Mouse (Mus musculus) heart, postnatal 0 days (tissue): ENCODE measurements around the gene Lrrc66. TPM values are rescaled to one million over a fixed set of nuclear protein-coding genes. Genes with fewer than 3 reads are reported as not detected.

Experiments used
- ATAC-seq: fragments of 200-750 bp; cut with Nextera tagmentation; 2 replicates; pipeline ENCODE4 v1.8.0; 2017; ENCODE audit warnings: low read depth, moderate number of reproducible peaks, moderate library complexity; ENCODE audit not compliant: insufficient read depth
- DNase-seq: peaks from one replicate; pipeline ENCODE4 v3.0.0-alpha.2; 2016; ENCODE audit warnings: low spot score
- H3K27ac ChIP-seq: fragments of 300-500 bp; sonication (generic); 2 replicates; pipeline ENCODE4 v1.5.1; 2014; ENCODE audit warnings: low read depth, mild to moderate bottlenecking
- H3K27me3 ChIP-seq: fragments of 300-500 bp; sonication (generic); 2 replicates; pipeline ENCODE4 v1.6.1; 2014; ENCODE audit warnings: low read length, mixed read lengths; ENCODE audit not compliant: control insufficient read depth, insufficient read depth
- H3K36me3 ChIP-seq: fragments of 300-500 bp; sonication (generic); replicated peaks from 2 replicates; pipeline ENCODE4 v1.6.1; 2014; ENCODE audit warnings: low read length, mixed read lengths; ENCODE audit not compliant: control insufficient read depth, insufficient read depth
- H3K4me1 ChIP-seq: fragments of 300-500 bp; sonication (generic); 2 replicates; pipeline ENCODE4 v1.6.1; 2014; ENCODE audit warnings: antibody characterized with exemption; ENCODE audit not compliant: control insufficient read depth, insufficient read depth
- H3K4me2 ChIP-seq: fragments of 300-500 bp; sonication (generic); 2 replicates; pipeline ENCODE4 v1.6.1; 2014; ENCODE audit warnings: low read depth, mild to moderate bottlenecking, low read length, moderate library complexity
- H3K4me3 ChIP-seq: fragments of 300-500 bp; sonication (generic); 2 replicates; pipeline ENCODE4 v1.5.1; 2014; ENCODE audit warnings: low read depth, low read length
- H3K9ac ChIP-seq: fragments of 300-500 bp; sonication (generic); replicated peaks from 2 replicates; pipeline ENCODE4 v1.6.1; 2014; ENCODE audit warnings: low read depth, low read length, mixed read lengths
- H3K9me3 ChIP-seq: fragments of 300-500 bp; sonication (generic); replicated peaks from 2 replicates; pipeline ENCODE4 v1.6.1; 2016; ENCODE audit warnings: low read length; ENCODE audit not compliant: control insufficient read depth
- CTCF ChIP-seq: IDR thresholded peaks from 2 replicates; pipeline ENCODE4 v1.5.1; 2016; ENCODE audit warnings: antibody characterized with exemption, control low read depth, low read depth
- EP300 ChIP-seq: IDR thresholded peaks from 2 replicates; pipeline ENCODE4 v1.6.1; 2016; ENCODE audit warnings: antibody characterized with exemption, low read depth
- WGBS: fragments of 180-500 bp; shearing (Covaris S2); extraction: QIAGEN DNeasy Blood & Tissue Kit; methylation state at CpG from one replicate; pipeline ENCODE4 v1.1.7; 2014; 5-methylcytosine and 5-hydroxymethylcytosine counted together
- polyA plus RNA-seq: library from polyadenylated mRNA; unstranded; fragments of >200 nt; fragmentation: Nextera tagmentation; extraction: Ambion mirVana; gene quantifications from 2 replicates; pipeline ENCODE4 v1.2.1, GENCODE M21; 2015
- total RNA-seq: library from RNA; depleted of rRNA; stranded (reverse); fragments of >200 nt; gene quantifications from 2 replicates; pipeline ENCODE4 v1.2.3, GENCODE M21; 2014; ENCODE audit warnings: low replicate concordance

Gene Lrrc66
- total and polyA plus RNA-seq, 2 experiments from 2014 or later: 0.07 TPM; not detected in 1

- H3K4me2 ChIP-seq: no peak overlapping the region
- H3K27me3 ChIP-seq: no peaks in the 10 kb centered on the region
- H3K4me3 ChIP-seq: no peak overlapping the region
- no peak overlapping the region for H3K27ac ChIP-seq
- no peak for ATAC-seq
- no peak overlapping the region for H3K9ac ChIP-seq
- no peaks in the 10 kb centered on the region; the same call in 1 of the 2 replicates for H3K4me1 ChIP-seq
- no peaks in the 10 kb centered on the region for H3K9me3 ChIP-seq
- 65% methylated on average over 3 of the region's 3 CpGs for WGBS
- no peaks in the 10 kb centered on the region for H3K36me3 ChIP-seq
- no peak for DNase-seq
- TF ChIP-seq EP300: no peak
- no peak for TF ChIP-seq CTCF
These were observed 54.2 kb downstream of the Lrrc66 start for GRCm38 (mm10) chr5:73578131-73578530.

GRCm38 (mm10) chr5:73576708-73577107 is 55.6 kb downstream of the Lrrc66 start:
- Histone ChIP-seq H3K4me2 (no peak overlapping the region), H3K9ac (no peak overlapping the region), H3K36me3 (no peaks in the 10 kb centered on the region), H3K4me1 (no peaks in the 10 kb centered on the region; the same call in 1 of the 2 replicates), H3K9me3 (no peaks in the 10 kb centered on the region), H3K27me3 (no peaks in the 10 kb centered on the region), H3K4me3 (no peak overlapping the region), H3K27ac (no peak overlapping the region)
- ATAC-seq (no peak), DNase-seq (no peak)
- 58% methylated on average over 7 of the region's 7 CpGs for WGBS
- TF ChIP-seq CTCF (no peak), EP300 (no peak)

- TF ChIP-seq CTCF: no peak
- ATAC-seq (no peak), DNase-seq (no peak)
- no peak overlapping the region for H3K9ac ChIP-seq
- H3K9me3 ChIP-seq: no peaks in the 10 kb centered on the region
- WGBS: 92% methylated on average over 4 of the region's 4 CpGs
- no peak overlapping the region for H3K27ac ChIP-seq
- no peaks in the 10 kb centered on the region for H3K27me3 ChIP-seq
- H3K4me3 ChIP-seq: no peak overlapping the region
- no peaks in the 10 kb centered on the region; the same call in 1 of the 2 replicates for H3K4me1 ChIP-seq
- no peak overlapping the region for H3K4me2 ChIP-seq
- H3K36me3 ChIP-seq: no peaks in the 10 kb centered on the region
These were observed 57.7 kb downstream of the Lrrc66 start for GRCm38 (mm10) chr5:73574616-73575015.

- no peak overlapping the region for H3K4me2 ChIP-seq
- TF ChIP-seq EP300 (no peak), CTCF (no peak)
- no peaks in the 10 kb centered on the region for H3K36me3 ChIP-seq
- DNase-seq (no peak), ATAC-seq (no peak)
- no peaks in the 10 kb centered on the region; the same call in 1 of the 2 replicates for H3K4me1 ChIP-seq
- no peak overlapping the region for H3K9ac ChIP-seq
- no peaks in the 10 kb centered on the region for H3K9me3 ChIP-seq
- 74% methylated on average over 7 of the region's 7 CpGs for whole genome bisulfite sequencing
- no peak overlapping the region for H3K27ac ChIP-seq
- no peak overlapping the region for H3K4me3 ChIP-seq
- H3K27me3 ChIP-seq: no peaks in the 10 kb centered on the region
These were observed 58.5 kb downstream of the Lrrc66 start for GRCm38 (mm10) chr5:73573789-73574188.

GRCm38 (mm10) chr5:73572846-73573245 is 59.5 kb downstream of the Lrrc66 start:
- no peaks in the 10 kb centered on the region for H3K36me3 ChIP-seq
- no peaks in the 10 kb centered on the region; the same call in 1 of the 2 replicates for H3K4me1 ChIP-seq
- TF ChIP-seq CTCF (no peak), EP300 (no peak)
- DNase-seq (no peak), ATAC-seq (no peak)
- no peaks in the 10 kb centered on the region for H3K27me3 ChIP-seq
- WGBS: 75% methylated on average over 2 of the region's 2 CpGs
- no peak overlapping the region for H3K4me2 ChIP-seq
- no peak overlapping the region for H3K9ac ChIP-seq
- H3K9me3 ChIP-seq: no peaks in the 10 kb centered on the region
- no peak overlapping the region for H3K27ac ChIP-seq
- H3K4me3 ChIP-seq: no peak overlapping the region

- 87% methylated on average over 6 of the region's 6 CpGs for WGBS
- ATAC-seq: no peak
These were observed 60.8 kb downstream of the Lrrc66 start for GRCm38 (mm10) chr5:73571395-73572156.

More at GRCm38 (mm10) chr5:73571395-73572156, 60.8 kb downstream of the Lrrc66 start:
- H3K36me3 ChIP-seq: no peaks in the 10 kb centered on the region
- no peaks in the 10 kb centered on the region for H3K9me3 ChIP-seq
- no peak overlapping the region for H3K4me2 ChIP-seq
- no peak overlapping the region for H3K9ac ChIP-seq
- no peaks in the 10 kb centered on the region for H3K27me3 ChIP-seq
- no peak overlapping the region for H3K27ac ChIP-seq
- DNase-seq: no peak
- TF ChIP-seq EP300 (no peak), CTCF (no peak)
- no peak overlapping the region for H3K4me3 ChIP-seq
- H3K4me1 ChIP-seq: no peaks in the 10 kb centered on the region; the same call in 1 of the 2 replicates
